Mouse (Mus musculus): Measurements from ENCODE around the gene Itpr3.

The Itpr3 gene

DNA sequence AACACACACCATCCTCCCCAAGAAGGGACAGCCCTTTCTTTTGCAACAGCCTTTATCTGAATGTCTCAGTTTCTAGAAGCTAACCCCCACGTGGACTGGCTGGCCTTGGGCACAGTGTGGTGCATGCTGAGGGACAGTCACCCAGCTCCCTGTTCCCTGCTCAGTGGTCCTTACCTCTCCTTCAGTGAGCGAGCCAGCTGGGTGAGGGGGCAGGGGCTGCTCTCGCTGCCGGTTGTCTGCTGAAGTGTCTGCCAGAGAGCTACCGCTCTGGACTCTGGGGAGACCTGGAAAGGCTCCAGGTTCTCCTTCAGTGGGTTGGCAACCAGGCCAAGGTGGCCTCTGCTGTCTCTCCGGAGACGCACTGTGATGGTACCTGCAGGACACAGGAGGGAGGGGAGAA is 93.8 kb downstream of the Itpr3 start:
- DNase-seq = no peak

DNA sequence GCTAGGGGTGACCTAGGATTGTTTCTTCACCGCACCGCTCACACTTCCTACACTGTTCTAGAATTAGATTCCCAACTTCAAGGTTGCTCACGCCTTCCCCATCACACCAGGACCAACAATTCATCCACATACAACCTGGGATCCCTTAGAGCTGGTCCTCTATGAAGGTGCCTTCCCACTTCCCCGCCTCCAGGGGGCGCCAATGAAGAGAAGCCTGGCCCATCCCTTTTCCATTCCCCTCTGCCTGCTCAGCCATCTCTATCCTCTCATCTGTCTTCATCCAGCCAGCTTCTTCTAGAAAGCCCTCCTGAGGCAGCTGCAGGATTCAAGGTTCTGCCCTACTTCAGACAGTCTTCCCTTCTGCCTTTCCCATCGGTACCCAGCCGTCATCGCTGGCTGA is 94.3 kb downstream of the Itpr3 start:
- peak; percentile 45 for DNase-seq

DNA sequence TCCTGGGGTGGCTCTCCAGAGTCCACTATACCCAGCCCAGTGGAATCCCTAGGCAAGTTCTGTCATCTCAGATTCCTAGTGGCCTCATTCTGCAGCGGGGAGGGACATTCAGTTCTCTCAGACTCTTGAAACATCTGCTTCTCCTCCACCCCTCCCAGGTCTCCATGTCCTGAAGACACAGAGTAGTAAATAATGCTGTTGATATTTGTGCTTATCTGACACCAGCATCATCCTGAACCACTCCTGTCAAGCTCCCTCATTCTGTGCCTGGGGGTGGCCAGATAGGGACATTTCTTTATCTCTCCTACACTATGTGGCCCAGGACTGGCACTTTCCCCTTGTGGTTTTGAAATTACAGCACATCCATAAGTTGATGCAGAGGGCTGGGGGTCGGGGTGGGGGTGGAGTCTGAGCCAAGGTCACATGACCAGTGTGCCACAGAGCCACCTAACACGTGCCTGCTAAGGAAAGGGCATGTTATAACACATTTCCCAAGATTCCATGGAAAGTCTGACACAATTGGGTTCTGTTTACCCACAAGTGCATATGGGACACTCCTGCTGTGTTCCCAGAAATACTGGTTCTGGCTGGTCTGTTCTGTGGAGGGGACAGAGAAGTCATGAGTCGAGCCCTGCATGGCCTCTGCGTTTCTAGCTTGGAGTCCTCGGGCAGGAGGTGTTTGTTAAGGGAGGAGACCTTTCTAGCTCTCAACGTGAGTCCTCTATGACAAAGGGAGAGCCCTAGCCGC is 96.0 kb downstream of the Itpr3 start:
- DNase-seq = no peak

DNA sequence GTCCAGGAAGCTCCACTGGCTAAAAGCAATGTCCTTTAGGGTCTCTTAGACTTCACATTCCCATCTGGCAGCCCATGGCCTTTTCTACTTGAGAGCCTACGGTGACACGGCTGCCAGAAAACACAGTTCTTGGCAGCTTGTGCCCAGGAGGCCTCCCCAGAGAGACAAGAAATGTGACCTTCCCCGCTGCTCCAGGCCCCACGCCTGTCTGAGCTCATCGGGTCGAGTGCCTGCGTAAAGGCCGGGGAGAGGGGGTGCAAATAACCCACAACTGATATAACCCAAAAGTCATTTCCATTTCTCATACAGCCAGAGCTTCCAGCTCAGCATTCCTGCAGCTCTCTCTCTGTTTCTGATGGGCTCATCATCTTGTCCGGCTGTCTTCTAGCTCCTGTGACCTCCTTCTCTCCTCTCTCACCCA is 96.7 kb downstream of the Itpr3 start:
- peak; percentile 58 for DNase-seq

DNA sequence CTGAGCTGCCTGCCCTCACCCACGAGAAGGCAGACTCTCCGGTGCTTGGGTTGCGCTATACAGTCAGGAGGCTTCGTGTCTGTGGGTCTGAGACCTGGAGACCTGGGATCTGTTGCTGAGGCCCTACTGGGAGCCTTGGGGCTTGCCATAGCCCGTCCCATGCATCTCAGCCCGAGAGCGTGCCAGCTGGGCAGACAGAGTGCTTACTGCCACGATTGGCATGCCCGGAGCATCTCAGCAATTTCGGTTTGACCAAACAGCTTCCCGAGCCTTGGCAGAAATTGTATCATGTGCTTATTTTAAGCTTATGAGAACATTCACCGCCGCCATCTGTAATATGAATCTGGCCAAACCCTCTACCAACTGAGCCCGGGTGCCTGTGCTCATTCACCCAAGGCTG is 97.2 kb downstream of the Itpr3 start:
- DNase-seq = peak; percentile 82

DNA sequence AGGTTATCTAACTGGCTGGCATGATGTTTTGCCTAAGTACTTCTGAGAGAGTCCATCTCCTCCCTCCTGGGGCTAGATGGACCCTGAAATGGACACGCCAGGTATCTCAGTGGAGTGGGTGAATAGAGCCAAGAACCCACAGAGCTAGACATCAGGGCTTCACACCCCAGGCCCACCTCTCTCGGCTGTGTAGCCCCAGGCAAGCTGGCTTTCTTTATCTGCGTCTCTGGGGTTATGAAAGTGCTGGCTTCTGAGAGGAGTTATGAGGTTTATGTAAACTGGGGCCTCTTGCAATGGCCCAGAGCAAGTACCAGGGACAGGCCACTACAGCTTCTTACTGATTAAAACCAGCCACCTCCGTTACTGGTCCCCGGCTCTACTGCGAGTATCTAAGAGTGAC is 97.8 kb downstream of the Itpr3 start:
- no peak for DNase-seq

DNA sequence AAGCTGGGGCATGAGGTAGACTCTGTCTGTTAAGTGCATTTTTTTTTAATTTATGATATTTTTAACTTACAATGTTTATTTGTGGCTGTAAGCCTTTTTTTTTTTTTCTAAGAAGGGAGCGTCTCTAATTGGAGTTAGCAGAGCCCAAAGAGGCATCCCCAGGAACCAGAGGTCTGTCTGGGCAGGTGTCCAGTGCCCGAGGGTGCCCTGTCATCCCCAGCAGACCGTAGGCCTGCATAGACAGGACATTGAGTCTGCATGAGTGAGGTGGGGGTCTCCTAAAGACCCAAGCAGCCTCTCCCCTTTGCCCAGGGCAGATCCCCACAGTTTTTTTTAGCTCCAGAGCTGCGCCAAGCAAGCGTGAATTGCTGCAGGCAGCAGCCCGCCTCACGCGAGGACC is 98.6 kb downstream of the Itpr3 start:
- DNase-seq = no peak

DNA sequence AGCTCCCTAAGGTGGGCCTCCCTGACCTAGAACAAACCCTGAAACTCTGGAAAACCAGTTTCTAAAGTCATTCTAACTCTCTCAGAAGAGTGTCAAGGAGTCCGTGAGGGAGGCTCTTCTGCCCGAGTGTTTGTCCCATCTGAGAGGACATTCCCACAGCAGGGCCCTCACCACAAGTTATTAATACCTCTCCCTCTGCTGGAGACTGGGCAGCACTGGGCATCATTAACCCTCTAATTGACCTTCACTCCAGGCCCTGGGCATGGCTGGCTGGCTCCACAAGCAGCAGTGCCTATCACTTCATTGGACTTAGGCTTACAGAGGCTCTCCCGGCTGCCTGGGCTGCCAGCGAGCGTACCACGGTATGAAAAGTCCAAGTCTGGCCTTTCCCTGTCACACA is 101.3 kb downstream of the Itpr3 start:
- DNase-seq = no peak

DNA sequence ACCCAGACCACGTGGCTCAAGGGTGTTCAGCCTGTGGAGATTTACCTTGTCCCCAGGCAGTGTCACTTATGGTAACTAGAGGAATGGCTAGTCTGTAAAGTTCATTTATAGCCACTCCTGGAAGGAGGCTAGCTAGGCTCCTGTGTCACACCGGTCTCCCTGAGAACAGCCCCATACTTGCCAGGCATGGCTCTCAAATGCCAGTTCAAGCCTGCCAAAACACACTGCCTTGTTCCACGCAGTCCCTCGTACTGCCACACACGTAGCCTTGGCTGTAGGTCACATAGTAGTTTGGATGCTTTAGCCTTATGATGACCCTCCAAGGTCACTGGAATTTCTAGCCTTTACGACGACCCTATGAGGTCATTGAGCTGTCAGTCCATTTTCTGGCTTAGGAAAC is 102.1 kb downstream of the Itpr3 start:
- DNase-seq = no peak

DNA sequence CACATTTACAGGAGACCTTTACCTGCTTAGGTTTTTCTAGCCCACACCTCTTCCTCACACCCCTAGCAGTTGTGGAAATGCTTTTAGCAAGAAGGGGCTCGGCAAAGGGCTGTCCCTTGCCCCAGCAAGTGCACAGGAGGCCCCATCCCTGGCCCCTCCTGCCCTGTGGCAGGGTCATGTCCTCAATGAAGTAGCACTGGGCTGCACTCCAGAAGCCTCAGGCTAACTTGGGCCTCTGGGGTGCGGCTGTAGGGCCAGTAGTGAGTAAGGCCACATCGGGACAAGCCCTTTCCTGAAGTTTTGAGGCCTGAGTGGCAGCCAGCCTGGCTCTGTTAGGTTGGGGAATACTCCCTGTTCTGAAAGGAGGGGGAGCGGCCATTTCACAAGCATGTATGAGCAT is 103.8 kb downstream of the Itpr3 start:
- no peak for DNase-seq

DNA sequence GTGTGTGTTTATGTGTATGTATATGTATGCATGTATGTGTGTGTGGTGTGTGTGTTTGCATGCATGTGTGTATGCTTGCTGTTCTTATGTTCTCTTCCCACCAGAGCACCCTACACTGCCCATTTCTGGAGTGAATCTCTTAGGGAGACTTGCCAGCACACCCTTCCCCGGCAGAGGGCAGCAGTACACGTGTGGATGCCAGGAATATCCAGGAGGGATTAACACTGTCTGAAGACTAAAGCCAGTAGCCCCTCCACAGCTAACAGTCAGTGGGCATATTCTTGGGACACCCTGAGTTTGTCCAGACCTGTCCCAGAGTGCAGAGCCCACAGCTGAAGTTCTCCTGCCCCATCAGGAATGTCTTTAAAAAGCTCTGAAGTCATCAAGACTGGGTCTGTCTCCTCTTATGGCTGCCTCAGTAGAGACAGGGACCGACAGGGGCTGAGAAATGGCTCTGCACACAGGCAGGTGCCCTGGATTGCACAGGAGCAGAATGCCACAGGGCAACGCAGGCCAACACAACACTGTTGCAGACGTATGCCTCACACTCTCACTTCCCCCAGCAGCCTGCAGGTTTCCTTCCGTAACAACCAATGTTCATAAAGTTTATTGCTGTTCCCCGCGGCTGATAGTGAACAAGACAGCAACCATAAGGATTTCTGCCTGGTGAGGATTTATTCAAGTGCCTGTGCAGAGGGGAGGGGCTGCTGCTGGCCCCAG is 108.1 kb downstream of the Itpr3 start:
- peak; percentile 53 for DNase-seq

DNA sequence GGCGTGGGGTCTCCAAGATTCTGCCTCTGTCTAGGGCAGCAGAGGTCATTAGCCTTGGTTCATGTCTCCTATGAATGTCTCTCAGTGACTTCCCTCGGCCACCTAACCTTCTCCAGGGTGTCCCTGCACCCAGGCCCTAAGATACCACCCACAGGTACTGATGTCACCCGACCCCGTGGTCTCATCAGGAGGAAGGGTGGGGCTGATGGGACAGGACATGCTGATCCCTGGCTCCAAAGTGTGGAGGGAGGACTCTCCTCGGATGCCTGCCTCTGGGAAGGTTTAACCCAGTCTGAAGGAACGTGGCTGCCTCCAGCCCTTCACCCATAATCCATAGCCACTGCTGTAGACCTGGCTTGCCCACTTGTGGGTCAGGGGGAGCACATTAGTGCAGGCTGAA is 109.8 kb downstream of the Itpr3 start:
- DNase-seq = no peak

DNA sequence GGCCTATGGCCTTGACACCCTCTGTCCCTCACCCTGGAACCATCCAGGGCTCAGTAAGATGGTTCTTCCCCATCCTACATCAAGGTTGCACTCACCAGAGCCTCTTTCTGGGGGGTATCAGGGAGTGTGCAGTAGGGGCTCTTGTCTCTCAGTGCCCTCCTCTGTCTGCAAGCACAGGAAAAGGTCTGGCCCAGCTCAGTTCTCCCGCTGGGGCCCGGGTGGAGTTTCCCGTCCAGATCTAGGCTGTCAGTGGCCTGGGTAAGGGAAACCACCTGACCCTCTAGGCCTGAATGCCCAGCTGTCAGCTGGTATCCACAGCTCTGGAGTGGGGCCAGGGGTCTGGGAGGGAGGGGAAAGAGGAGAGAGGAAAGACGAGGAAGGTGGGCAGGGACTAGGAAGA is 110.4 kb downstream of the Itpr3 start, which contains the start of gene Ip6k3:
Ip6k3 (minus strand) TSS at position 251 of the 400 bp plus-strand sequence.
- DNase-seq = no peak

DNA sequence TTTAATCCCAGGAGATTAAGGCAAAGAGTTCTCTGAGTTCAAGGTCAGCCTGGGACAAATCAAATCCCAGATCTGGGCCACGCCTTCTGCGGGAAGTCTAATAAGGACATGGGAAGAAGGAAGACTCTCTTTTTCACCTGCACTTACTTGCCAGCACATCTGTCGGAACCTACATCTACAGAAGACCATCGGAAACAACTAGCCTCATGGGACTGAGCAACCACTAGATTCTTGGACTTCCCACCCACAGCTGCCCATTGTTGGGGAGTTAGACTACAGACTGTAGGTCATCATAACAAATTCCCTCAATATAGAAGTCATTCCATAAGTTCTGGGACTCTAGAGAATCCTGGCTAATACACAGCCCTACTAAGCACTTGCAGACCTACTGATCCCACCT is 111.5 kb downstream of the Itpr3 start:
- no peak for DNase-seq

DNA sequence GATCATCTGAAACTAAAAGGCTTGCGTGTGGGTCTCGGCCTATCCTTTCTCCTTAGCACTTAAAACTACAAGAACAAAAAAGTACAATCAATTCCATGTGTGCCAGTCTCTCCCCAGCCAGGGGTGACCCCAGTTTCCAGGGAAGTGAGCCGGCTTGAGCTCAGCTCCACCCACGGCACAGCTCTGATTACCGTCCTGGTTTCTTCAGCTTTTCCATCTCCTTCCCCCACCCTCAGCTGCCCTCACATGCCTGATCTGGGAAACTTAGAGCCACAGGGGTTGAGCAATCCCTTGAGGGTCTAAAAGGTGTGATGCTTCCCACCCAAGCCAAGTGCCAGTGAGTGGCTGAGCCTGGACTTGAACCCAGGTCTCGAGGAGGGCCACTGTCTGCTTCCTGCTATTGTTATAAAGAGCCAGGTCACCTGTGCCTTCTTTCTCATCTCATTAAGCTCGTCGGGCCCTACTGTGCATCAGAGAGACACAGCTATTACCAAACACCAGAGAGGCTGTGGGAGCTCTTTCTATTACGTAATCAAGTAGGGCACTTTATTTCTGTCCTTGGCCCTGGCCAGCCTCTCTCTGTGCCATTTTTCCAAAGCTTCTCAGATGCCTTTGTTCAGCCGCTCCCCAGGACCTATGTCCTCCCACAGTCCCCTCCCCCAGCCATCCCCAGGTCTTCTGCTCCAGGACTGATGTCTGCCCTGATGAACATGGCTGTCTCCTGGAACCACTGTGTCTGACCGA is 113.0 kb downstream of the Itpr3 start:
- peak; percentile 49 for DNase-seq

DNA sequence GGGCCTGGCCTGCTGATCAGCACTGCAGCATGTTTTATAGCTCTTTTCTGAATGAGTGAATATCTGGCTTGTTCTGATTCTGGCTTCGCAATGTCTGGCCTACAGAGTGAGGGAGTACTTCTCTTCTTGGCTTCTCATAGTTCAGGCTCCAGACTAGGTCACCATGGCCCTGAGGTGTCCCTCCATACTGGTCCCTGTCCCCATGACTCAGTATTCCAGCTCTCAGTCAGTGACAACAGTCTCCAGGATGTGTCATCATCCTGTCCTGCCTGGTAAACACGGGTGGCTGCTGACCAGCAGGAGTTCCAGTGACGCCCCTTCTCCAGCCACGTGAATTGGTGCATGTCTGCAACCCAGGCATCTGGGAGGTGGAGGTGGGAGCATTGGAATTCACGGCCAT is 114.0 kb downstream of the Itpr3 start:
- no peak for DNase-seq

All from cerebellum, adult 9-11 months (tissue).